Mouse (Mus musculus) intestine, embryonic 14.5 days (tissue): ENCODE measurements around the gene Lrrc4c. TPM values are rescaled to one million over a fixed set of nuclear protein-coding genes. Genes with fewer than 3 reads are reported as not detected.

Experiments
- ATAC-seq: fragments of 200-750 bp; cut with Nextera tagmentation; replicated peaks from 2 replicates; pipeline ENCODE4 v1.8.0; 2017; ENCODE audit warnings: low read depth, moderate number of reproducible peaks, moderate TSS enrichment, moderate library complexity; ENCODE audit not compliant: low FRiP score, low TSS enrichment
- DNase-seq: peaks from one replicate; pipeline ENCODE4 v3.0.0-alpha.2; 2018; ENCODE audit warnings: low spot score
- H3K27ac ChIP-seq: fragments of 300-500 bp; sonication (generic); 2 replicates; pipeline ENCODE4 v1.5.1; 2014; ENCODE audit warnings: low read depth, mild to moderate bottlenecking, control low read depth
- H3K27me3 ChIP-seq: fragments of 300-500 bp; sonication (generic); replicated peaks from 2 replicates; pipeline ENCODE4 v1.6.1; 2014; ENCODE audit warnings: low read length, control low read depth; ENCODE audit not compliant: control insufficient read depth, insufficient read depth
- H3K36me3 ChIP-seq: fragments of 300-500 bp; sonication (generic); 2 replicates; pipeline ENCODE4 v1.6.1; 2014; ENCODE audit warnings: low read length, control low read depth; ENCODE audit not compliant: control insufficient read depth, insufficient read depth
- H3K4me1 ChIP-seq: fragments of 300-500 bp; sonication (generic); replicated peaks from 2 replicates; pipeline ENCODE4 v1.6.1; 2014; ENCODE audit warnings: low read length, control low read depth, mixed read lengths; ENCODE audit not compliant: control insufficient read depth, insufficient read depth
- H3K4me2 ChIP-seq: fragments of 300-500 bp; sonication (generic); 2 replicates; pipeline ENCODE4 v1.6.1; 2014; ENCODE audit warnings: low read length
- H3K4me3 ChIP-seq: fragments of 300-500 bp; sonication (generic); 2 replicates; pipeline ENCODE4 v1.5.1; 2014; ENCODE audit warnings: low read depth, low read length, control low read depth, mixed read lengths
- H3K9ac ChIP-seq: fragments of 300-500 bp; sonication (generic); 2 replicates; pipeline ENCODE4 v1.6.1; 2014; ENCODE audit warnings: mild to moderate bottlenecking, low read length
- H3K9me3 ChIP-seq: fragments of 300-500 bp; sonication (generic); 2 replicates; pipeline ENCODE4 v1.6.1; 2016; ENCODE audit warnings: low read length, control low read depth; ENCODE audit not compliant: control insufficient read depth
- whole genome bisulfite sequencing: fragments of 180-500 bp; shearing (Covaris S2); extraction: QIAGEN DNeasy Blood & Tissue Kit; methylation state at CpG from one replicate; pipeline ENCODE4 v1.1.7; 2014; 5-methylcytosine and 5-hydroxymethylcytosine counted together
- polyA plus RNA-seq: library from polyadenylated mRNA; unstranded; fragments of >200 nt; fragmentation: Nextera tagmentation; extraction: Ambion mirVana; gene quantifications from 2 replicates; pipeline ENCODE4 v1.2.1, GENCODE M21; 2014

Gene Lrrc4c
- polyA plus RNA-seq, 1 experiment from 2014 or later, result 4.7 TPM

- no peak overlapping the region for H3K4me3 ChIP-seq
- no peak overlapping the region for H3K4me2 ChIP-seq
- H3K36me3 ChIP-seq, result no peaks in the 10 kb centered on the region
- H3K9ac ChIP-seq, result no peak overlapping the region
- H3K27ac ChIP-seq, result no peak overlapping the region
- H3K9me3 ChIP-seq, result no peaks in the 10 kb centered on the region
- DNase-seq (no peak), ATAC-seq (no peak)
- H3K27me3 ChIP-seq, result no peaks in the 10 kb centered on the region
- no peaks in the 10 kb centered on the region for H3K4me1 ChIP-seq
- 66% methylated on average over 4 of the region's 4 CpGs for WGBS
These were observed 389.9 kb downstream of the Lrrc4c start for GRCm38 (mm10) chr2:96707772-96708350.

- H3K9me3 ChIP-seq, result no peaks in the 10 kb centered on the region
- WGBS, result 80% methylated on average over 7 of the region's 7 CpGs
These were observed 396.6 kb downstream of the Lrrc4c start for GRCm38 (mm10) chr2:96714561-96714960.

GRCm38 (mm10) chr2:96717353-96717752 is 399.4 kb downstream of the Lrrc4c start:
- 84% methylated on average over 2 of the region's 2 CpGs for WGBS
- Histone ChIP-seq H3K4me1 (no peaks in the 10 kb centered on the region), H3K27me3 (no peaks in the 10 kb centered on the region), H3K27ac (no peak overlapping the region), H3K9me3 (no peaks in the 10 kb centered on the region), H3K9ac (no peak overlapping the region), H3K36me3 (no peaks in the 10 kb centered on the region), H3K4me3 (no peak overlapping the region), H3K4me2 (no peak overlapping the region)
- DNase-seq (no peak), ATAC-seq (no peak)

More at GRCm38 (mm10) chr2:96714561-96714960, 396.6 kb downstream of the Lrrc4c start:
- Histone ChIP-seq H3K4me1 (no peaks in the 10 kb centered on the region), H3K27ac (no peak overlapping the region), H3K4me2 (no peak overlapping the region), H3K36me3 (no peaks in the 10 kb centered on the region), H3K9ac (no peak overlapping the region), H3K4me3 (no peak overlapping the region), H3K27me3 (no peaks in the 10 kb centered on the region)
- ATAC-seq (no peak), DNase-seq (no peak)

GRCm38 (mm10) chr2:96723395-96723794 is 405.4 kb downstream of the Lrrc4c start:
- Histone ChIP-seq H3K4me3 (no peak overlapping the region), H3K9ac (no peak overlapping the region), H3K36me3 (no peaks in the 10 kb centered on the region), H3K4me1 (no peaks in the 10 kb centered on the region), H3K9me3 (no peaks in the 10 kb centered on the region), H3K27me3 (no peaks in the 10 kb centered on the region), H3K4me2 (no peak overlapping the region), H3K27ac (no peak overlapping the region)
- ATAC-seq (no peak), DNase-seq (no peak)

- ATAC-seq (no peak), DNase-seq (no peak)
- Histone ChIP-seq H3K9me3 (no peaks in the 10 kb centered on the region), H3K4me1 (no peaks in the 10 kb centered on the region), H3K36me3 (no peaks in the 10 kb centered on the region), H3K4me2 (no peak overlapping the region), H3K9ac (no peak overlapping the region), H3K27me3 (no peaks in the 10 kb centered on the region), H3K27ac (no peak overlapping the region), H3K4me3 (no peak overlapping the region)
These were observed 418.1 kb downstream of the Lrrc4c start for GRCm38 (mm10) chr2:96736081-96736480.

GRCm38 (mm10) chr2:96755066-96755465 is 437.1 kb downstream of the Lrrc4c start:
- Histone ChIP-seq H3K9ac (no peak overlapping the region), H3K4me3 (no peak overlapping the region), H3K36me3 (no peaks in the 10 kb centered on the region), H3K4me1 (no peaks in the 10 kb centered on the region), H3K4me2 (no peak overlapping the region), H3K27me3 (no peaks in the 10 kb centered on the region), H3K9me3 (no peaks in the 10 kb centered on the region), H3K27ac (no peak overlapping the region)
- DNase-seq (no peak), ATAC-seq (no peak)

- Histone ChIP-seq H3K9me3 (no peaks in the 10 kb centered on the region), H3K4me3 (no peak overlapping the region), H3K9ac (no peak overlapping the region), H3K4me1 (no peaks in the 10 kb centered on the region), H3K27me3 (no peaks in the 10 kb centered on the region), H3K27ac (no peak overlapping the region), H3K36me3 (no peaks in the 10 kb centered on the region), H3K4me2 (no peak overlapping the region)
- 63% methylated on average over 1 of the region's 1 CpGs for WGBS
- no peak for ATAC-seq
- DNase-seq, result no peak
These were observed 439.7 kb downstream of the Lrrc4c start for GRCm38 (mm10) chr2:96757701-96758100.

- Histone ChIP-seq H3K9me3 (no peaks in the 10 kb centered on the region), H3K4me2 (no peak overlapping the region), H3K27me3 (no peaks in the 10 kb centered on the region), H3K4me3 (no peak overlapping the region), H3K27ac (no peak overlapping the region), H3K36me3 (no peaks in the 10 kb centered on the region), H3K9ac (no peak overlapping the region), H3K4me1 (no peaks in the 10 kb centered on the region)
- DNase-seq, result no peak
- ATAC-seq, result no peak
- 63% methylated on average over 5 of the region's 5 CpGs for WGBS
These were observed 445.6 kb downstream of the Lrrc4c start for GRCm38 (mm10) chr2:96763538-96763937.

GRCm38 (mm10) chr2:96775376-96775775 is 457.4 kb downstream of the Lrrc4c start:
- H3K36me3 ChIP-seq, result no peaks in the 10 kb centered on the region
- no peak for ATAC-seq

More at GRCm38 (mm10) chr2:96775376-96775775, 457.4 kb downstream of the Lrrc4c start:
- Histone ChIP-seq H3K9ac (no peak overlapping the region), H3K27me3 (no peaks in the 10 kb centered on the region), H3K4me3 (no peak overlapping the region), H3K27ac (no peak overlapping the region), H3K9me3 (no peaks in the 10 kb centered on the region), H3K4me1 (no peaks in the 10 kb centered on the region), H3K4me2 (no peak overlapping the region)
- no peak for DNase-seq
